Mouse (Mus musculus) adrenal gland, adult (tissue): ENCODE data around the gene Elmo3.

Experiments
- DNase-seq, 2 experiments: peaks; one replicate each; pipeline ENCODE4 v3.0.0; 2022 to 2023; ENCODE audit warnings: low spot score in 1 of 2; ENCODE audit not compliant: inconsistent age in 2 of 2

The Elmo3 gene

DNA sequence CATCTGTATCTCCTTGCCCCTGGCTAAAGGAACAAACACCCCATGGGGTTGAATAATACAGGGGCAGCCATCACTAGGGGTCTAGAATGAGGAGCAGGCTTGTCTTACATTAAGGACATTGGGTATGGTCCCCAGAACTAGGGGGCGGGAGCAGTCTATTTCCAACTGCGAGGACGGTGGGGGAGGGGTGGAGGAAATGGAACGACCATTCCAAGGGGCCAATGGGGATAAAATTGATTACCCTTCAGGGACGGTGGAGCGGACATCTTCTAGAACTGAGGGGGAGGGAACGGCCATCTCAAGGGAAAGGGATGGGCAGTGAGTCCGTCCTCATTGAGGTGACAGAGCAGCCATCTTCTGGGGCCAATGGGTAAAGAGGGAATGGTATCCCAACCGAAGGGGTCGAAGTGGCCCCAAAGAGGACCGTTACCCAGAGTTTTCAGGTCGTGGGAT is 20.3 kb downstream of the Elmo3 start:
- DNase-seq, result no peak

- peak; percentile 97 to 99 for DNase-seq
These were observed 20.8 kb downstream of the Elmo3 start, which contains the start of the genes Lrrc29 and Tmem208 for GRCm38 (mm10) chr8:105326141-105326672. TSS of gene Lrrc29 (minus strand) at chr8:105326278. TSS of gene Tmem208 (plus strand) at chr8:105326354.

DNA sequence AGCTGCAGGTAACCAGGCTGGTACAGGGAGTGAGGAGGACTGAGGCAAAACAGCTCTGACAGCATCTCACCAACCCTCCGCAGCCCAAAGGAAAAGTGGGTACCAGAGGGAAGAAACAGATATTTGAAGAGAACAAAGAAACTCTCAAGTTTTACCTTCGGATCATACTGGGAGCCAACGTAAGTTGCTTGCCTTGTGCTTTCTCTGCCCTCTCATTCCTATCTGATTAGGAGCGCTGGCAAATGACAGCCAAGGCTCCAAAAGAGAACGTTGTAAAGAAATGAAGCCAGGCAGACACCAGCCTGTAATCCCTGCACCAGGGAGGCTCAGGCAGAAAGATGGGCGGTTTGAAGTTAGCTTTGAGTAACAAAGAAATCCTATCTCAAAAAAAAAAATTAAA is 21.6 kb downstream of the Elmo3 start:
- DNase-seq, result no peak

DNA sequence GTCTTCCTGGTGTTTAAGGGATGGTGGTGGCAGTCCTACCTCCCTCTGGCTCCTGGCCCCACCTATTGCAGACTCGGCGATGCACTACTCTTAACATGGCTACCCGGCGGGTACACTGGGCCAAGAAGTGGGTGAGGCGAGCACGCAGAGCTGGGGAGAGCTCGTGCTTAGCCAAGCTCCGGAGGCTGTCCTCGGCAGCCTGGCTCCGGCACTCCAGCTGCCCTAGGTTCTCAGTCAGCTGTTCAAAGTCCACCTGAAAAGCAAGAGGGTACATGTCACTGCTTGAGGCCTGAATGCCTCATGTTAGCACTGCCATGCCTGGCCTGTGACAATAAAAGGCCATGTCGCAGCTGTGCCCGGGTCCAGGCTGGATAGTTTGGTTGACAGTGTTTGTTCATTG is 24.9 kb downstream of the Elmo3 start:
- no peak for DNase-seq

GRCm38 (mm10) chr8:105331469-105331868 is 26.1 kb downstream of the Elmo3 start:
- DNase-seq, result no peak

GRCm38 (mm10) chr8:105331931-105332330 is 26.5 kb downstream of the Elmo3 start:
- no peak for DNase-seq

DNA sequence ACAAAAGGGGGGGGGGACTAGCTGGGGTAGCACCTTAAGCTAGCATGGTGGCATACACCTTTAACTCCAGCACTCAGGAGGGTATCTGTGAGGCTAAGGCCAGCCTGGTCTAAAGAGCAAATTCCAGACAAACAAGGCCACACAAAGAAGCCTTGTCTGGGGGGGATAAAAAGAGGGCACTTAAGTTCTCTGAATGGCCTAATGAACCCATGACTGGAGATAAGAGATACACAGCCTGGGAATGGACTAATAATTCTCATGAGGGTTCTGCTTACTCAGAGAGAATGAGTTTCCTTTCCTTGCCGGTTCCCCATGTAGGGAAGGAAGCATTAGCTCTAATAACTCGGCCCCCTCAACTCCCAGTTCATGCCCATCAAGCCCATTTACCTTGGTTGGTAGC is 27.1 kb downstream of the Elmo3 start:
- no peak for DNase-seq

DNA sequence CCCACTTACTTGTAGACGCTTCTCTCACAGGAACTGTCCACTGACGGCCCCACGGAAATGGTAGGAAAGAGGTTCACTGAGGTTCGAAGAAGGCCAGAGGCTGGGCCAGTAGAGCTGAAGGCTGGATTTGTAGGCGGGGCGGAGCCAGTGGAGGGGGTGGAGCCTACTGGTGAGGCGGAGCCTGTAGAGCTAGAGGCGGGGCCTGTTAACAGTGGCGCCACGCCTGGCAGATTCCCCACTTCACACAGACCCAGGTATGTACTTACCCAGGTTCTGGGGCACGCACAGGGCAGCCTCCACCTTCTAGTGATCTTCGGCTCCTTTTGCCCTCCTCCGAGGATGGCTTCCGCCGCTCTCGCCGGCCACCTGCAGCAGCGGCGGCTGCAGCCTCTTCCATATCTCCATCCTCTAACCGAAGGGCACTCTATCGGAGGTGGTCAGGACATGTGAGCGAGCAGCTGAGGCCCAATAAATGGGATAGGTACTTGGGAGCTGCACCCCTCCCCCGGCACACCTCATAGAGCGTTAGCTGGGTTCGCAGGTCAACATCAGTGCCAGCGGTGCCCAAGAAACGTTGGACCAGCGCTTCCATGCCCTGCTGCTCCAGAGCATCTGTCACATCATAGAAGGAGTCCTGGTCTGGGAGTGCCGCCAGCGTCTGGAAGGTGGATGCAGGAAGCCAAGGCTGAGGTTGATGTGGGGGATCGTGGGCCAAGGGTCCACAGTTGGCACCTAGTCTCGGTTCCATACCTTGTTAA is 31.2 kb downstream of the Elmo3 start:
- peak in 1 of 2 experiments; percentile 36 for DNase-seq

DNA sequence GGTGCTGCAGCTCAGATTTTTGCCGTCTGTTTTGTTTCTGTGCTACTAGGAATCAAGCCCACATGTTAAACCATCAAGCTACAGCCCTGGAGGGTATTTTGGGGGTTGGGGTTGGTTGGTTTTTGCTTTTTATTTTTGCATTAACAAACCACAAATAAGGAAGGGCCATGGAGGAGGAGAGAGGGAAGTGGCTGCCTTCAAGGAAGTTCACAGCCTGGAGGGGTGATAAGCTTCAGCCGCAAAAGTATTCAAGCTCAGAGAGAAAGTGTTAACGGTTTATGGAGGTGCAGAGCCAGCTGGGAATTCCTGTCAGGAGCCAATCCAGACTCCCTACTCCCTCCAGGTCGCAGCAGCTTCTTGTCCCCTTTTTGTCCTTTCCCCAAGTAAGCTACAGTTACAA is 33.6 kb downstream of the Elmo3 start:
- DNase-seq, result no peak

DNA sequence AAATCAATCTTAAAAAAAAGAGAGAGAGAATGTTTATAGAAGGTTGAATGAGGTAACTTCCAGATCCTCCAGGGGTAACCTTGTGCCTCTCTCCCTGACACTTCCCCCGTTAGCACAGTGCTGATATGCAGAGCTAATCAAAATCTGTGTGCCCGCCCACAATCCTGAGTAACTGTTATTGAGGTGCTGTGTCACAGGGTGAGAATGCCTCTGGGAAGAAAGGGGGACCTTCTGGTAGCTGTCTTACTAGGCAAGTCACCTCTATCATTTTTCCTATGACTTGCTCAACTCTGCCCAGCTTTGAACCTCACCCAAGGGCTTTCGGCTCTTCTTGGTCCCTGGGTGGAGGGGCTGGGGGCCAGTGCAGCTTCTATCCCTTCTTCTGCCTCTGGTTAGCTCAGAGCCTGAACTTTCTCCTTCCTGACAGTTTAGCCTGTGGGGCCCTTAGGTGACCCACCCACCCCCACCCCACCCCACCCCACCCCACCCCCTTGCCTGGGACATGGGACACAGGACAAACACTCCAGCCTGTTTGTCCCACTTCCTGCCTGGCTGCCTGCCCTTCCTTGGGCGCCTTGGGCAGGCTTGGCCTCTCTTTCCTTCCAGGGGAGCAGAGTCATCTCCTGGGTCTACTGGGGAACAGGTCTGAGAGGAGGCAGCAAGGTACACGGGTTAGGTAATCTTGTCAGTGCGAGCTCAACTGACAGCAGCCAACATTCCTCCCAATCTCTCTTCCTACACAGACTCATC is 34.7 kb downstream of the Elmo3 start:
- DNase-seq, result peak in 1 of 2 experiments; percentile 42

- no peak for DNase-seq
These were observed 36.0 kb downstream of the Elmo3 start for GRCm38 (mm10) chr8:105341399-105341798.

GRCm38 (mm10) chr8:105342768-105343167 is 37.4 kb downstream of the Elmo3 start:
- no peak for DNase-seq

DNA sequence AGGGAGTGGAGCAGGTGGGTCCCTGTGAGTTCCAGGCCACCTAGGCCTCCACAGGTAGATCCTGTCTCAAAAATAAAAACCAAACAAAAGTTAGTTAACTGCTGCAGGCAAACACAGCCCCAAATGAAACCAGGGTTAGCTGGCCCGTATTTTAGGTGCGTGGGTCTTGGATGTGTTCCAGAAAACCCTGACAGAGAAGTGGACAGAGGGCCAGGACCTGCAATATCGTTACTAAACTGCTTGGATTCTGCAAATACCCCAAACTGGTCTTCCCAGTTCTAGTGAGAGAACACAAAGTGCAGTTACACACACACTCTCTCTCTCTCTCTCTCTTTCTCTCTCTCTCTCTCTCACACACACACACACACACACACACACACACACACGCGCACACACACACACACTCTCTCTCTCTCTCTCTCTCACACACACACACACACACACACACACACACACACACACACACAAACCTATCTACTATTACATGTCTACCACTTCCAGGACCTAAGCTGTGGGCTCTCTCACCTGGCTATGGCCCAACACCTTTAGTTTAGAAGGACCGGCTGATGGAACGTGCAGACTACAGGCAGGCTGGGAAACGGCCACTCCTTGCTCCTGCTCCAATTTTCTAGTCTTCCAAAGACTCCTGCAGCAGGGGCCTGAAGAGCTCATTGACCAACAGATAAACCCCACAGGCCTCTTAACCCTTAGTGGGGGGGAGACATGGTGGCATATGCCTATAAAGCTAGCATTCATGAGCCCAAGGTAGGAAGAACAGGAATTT is 38.6 kb downstream of the Elmo3 start:
- no peak for DNase-seq

DNA sequence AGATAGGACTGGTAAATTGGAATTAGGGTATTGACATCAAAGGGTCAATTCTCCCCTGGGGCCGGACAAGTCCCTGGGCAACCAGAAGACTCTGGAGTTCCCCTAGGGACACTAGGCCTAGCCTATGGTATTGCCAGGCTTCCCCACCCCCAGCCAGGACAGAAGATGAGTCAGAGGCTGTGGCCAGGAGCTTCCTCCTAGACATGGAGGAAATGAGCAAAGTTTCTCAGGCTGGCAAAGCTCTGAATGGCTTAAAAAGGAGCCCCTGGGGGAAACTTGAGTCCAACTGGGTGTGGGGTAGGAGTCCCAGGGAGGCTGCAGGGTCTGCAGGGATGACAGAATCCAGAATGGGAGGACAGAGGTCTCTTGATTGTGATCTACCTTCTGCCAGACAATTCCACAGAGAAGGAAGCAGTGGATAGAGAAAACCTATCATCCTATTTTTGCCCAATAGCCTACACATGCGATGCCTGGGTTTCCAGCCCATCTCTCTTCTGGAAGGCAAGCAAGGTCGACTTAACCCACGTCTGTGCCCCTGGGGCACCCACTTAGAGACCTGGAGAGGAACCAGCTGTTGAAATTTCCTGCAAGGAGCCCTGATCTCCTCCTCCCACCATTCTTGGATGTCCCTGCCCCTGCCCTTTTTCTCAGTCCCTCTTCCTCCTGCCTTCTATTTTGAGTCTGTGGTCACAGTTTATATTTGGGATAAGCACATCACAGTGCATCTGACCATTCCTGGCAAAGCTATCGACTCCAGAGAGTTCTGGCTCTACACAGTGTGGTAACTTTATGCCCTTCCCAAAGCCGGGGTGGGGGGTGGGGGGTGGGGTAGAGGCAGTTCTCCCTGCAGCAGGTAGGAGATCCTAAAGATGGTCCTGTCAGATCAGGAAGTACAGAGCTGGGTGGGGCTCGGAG is 39.9 kb downstream of the Elmo3 start:
- peak; percentile 67 to 74 for DNase-seq

DNA sequence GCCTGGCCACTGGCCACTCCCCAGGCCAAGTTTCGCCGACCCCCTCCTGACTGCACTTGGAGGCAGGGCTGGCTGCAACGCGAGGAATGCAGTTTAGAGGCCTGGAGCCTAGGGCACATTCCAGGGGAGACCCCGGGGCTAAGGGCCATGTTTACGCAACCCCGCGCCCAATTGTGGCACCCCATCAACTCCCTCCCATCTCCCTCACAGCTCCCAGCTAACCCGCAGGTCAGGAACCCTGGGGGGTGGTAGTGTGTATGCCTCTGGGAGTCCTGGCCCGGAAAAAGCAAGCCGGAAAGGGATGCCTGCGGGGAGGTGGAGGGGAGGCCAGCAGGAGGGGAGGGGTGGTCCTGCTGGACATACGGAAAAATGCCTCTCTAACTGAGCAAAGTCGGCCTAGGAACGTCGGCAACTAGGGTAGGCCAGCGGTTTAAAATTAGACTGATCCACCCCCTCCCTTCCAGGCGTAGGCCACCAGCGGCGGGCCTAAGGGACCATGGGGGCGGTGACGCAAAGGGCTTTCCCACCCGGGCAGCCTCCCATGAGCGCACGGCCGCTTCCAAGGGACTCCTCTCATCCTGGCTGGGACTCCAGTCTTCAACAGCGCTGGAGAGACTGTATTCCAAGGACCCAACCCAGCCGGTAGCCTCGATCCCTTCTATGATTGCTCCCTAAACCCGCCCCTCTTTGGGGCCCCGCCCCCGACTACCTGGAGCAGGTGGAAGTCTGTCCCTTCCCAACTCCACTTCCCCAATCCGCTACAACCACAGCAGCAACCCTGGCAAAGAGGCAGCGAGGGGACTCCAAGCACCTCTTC is 41.4 kb downstream of the Elmo3 start:
- DNase-seq, result peak; percentile 62 to 83

DNA sequence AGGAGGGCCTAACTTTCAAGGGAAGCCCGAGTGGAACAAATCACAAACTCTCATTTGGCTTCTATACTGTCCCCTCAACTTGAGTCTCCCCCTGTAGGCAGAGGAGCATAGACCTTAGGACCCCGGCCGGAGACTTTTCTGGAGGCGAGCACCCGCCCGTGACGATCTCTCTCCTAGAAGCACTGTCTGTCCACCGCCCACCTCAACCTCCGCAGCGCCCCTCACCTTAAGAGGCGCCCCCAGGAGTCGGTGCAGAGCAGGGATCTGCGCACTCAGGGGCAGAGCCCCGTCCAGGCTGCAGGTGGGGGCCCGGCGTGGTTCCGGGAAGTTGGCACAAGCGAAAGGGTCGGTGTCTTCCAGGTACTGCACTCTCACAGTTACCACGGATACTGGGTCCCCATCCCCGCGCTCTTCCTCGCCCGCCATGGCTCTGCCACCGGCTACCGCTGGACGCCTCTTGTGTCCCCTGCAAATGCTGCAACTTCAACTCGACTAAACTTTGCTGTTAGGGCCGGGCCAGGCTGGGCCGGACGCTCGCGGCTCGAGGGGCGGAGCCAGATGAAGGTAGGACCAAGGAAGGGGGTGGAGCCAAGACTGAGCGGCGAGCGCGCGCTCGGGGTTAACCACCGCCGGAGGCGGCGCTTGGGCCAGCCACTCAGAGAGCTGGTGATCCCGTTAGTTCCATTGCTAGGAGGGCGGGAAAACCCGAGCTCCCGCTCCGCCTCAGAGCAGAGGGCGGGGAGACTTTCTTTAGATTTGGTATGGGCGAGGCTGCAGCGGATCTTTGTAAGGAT is 42.2 kb downstream of the Elmo3 start, which contains the start of gene Fhod1:
Gene Fhod1, minus strand, starts transcription at position 526 of the 794 bp plus-strand sequence.
- peak; percentile 97 to 98 for DNase-seq

GRCm38 (mm10) chr8:105348450-105349095 is 43.2 kb downstream of the Elmo3 start, which contains the start of gene Slc9a5:
TSS of gene Slc9a5 (plus strand) at chr8:105348843.
- DNase-seq, result peak; percentile 73 to 82
